Mouse (Mus musculus): Measurements from ENCODE around the gene Cela3b.

DNA sequence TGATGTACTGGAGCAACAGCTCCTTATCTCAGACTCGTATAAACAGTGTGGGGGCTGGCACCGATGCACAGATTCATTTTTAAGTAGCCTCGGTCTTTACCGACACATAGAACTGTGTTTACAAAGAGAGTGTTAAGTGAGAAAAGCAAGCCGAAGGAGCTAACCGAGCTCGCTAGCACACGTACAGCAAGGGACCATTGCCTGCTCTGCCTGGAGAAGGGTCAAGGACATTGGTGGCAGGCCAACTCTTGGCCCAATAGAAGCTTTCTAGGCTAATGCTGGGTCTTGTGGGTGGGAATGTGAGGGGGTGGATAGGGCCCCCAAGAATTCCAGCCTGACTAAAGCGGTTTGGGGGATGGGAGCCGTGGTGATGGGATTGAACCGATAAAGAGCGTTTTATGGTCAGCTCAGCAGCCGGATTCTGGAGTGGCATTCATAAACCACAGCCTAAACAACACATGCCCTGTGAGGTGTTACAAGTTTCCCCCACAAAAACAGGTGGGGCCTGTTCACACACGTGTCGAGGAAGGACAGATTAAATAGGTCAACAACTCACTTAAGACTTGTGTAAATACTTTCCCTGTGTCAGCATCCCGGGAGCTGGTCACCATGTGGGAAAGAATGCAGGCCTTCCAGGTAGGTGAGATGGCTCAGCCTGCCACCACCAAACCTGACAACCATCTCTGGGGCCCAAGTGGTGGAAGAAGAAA is 31.8 kb upstream of the Cela3b start:
- TF ChIP-seq CTCF (IDR thresholded peaks at IDR 0.05; ENCODE audit: control insufficient read depth, insufficient read depth, insufficient read length) (no peak), CEBPB (IDR thresholded peaks at IDR 0.05; ENCODE audit: low read depth) (no peak)
